Mouse (Mus musculus): Measurements from ENCODE around the gene Ccser1. TPM values are rescaled to one million over a fixed set of nuclear protein-coding genes. Genes with fewer than 3 reads are reported as not detected.

The Ccser1 gene
- polyA plus RNA-seq, 1 experiment from 2014 or later: 2.2 TPM

GRCm38 (mm10) chr6:61180756-61181191 lies 650 bp downstream of the Ccser1 start:
- Histone ChIP-seq H3K9ac (peak overlapping the region; percentile 82), H3K36me3 (no peaks in the 10 kb centered on the region), H3K4me2 (peak overlapping the region; percentile 100), H3K4me3 (peak overlapping the region; percentile 78), H3K27ac (ENCODE audit: poor library complexity, severe bottlenecking) (no peak overlapping the region), H3K9me3 (replicated peaks) (no peaks in the 10 kb centered on the region), H3K4me1 (replicated peaks) (no peaks in the 10 kb centered on the region), H3K27me3 (replicated peaks) (peaks cover 7% of the 10 kb centered on the region)
- peak; percentile 54; the same call in 1 of the 2 replicates for ATAC-seq (ENCODE audit: insufficient number of reproducible peaks, low FRiP score)
- WGBS: under 1% methylated on average over 38 of the region's 42 CpGs

GRCm38 (mm10) chr6:61189029-61189428 lies 8.9 kb downstream of the Ccser1 start:
- Histone ChIP-seq H3K9ac (no peak overlapping the region), H3K4me3 (no peak overlapping the region), H3K27me3 (replicated peaks) (no peaks in the 10 kb centered on the region), H3K4me2 (no peak overlapping the region), H3K4me1 (replicated peaks) (no peaks in the 10 kb centered on the region), H3K27ac (ENCODE audit: poor library complexity, severe bottlenecking) (no peak overlapping the region), H3K36me3 (no peaks in the 10 kb centered on the region), H3K9me3 (replicated peaks) (no peaks in the 10 kb centered on the region)
- no peak for ATAC-seq (ENCODE audit: insufficient number of reproducible peaks, low FRiP score)
- 44% methylated on average over 2 of the region's 2 CpGs for WGBS

GRCm38 (mm10) chr6:61191597-61192386 lies 11.7 kb downstream of the Ccser1 start:
- no peak for ATAC-seq (ENCODE audit: insufficient number of reproducible peaks, low FRiP score)
- Histone ChIP-seq H3K4me2 (no peak overlapping the region), H3K9ac (no peak overlapping the region), H3K4me3 (no peak overlapping the region), H3K4me1 (replicated peaks) (no peaks in the 10 kb centered on the region), H3K36me3 (no peaks in the 10 kb centered on the region), H3K9me3 (replicated peaks) (no peaks in the 10 kb centered on the region), H3K27ac (ENCODE audit: poor library complexity, severe bottlenecking) (no peak overlapping the region), H3K27me3 (replicated peaks) (no peaks in the 10 kb centered on the region)
- 53% methylated on average over 13 of the region's 13 CpGs for WGBS

- Histone ChIP-seq H3K4me1 (replicated peaks) (no peaks in the 10 kb centered on the region), H3K4me2 (no peak overlapping the region), H3K36me3 (no peaks in the 10 kb centered on the region), H3K27ac (ENCODE audit: poor library complexity, severe bottlenecking) (no peak overlapping the region), H3K27me3 (replicated peaks) (no peaks in the 10 kb centered on the region), H3K9ac (no peak overlapping the region), H3K4me3 (no peak overlapping the region), H3K9me3 (replicated peaks) (no peaks in the 10 kb centered on the region)
- ATAC-seq (ENCODE audit: insufficient number of reproducible peaks, low FRiP score): no peak
- 57% methylated on average over 1 of the region's 1 CpGs for WGBS
Observed at GRCm38 (mm10) chr6:61203344-61203743, 23.2 kb downstream of the Ccser1 start.

- no peaks in the 10 kb centered on the region for H3K27me3 ChIP-seq (replicated peaks)
- WGBS: 35% methylated on average over 1 of the region's 1 CpGs
- H3K36me3 ChIP-seq: no peaks in the 10 kb centered on the region
- no peak overlapping the region for H3K4me3 ChIP-seq
- no peak overlapping the region for H3K4me2 ChIP-seq
- no peaks in the 10 kb centered on the region for H3K4me1 ChIP-seq (replicated peaks)
- ATAC-seq (ENCODE audit: insufficient number of reproducible peaks, low FRiP score): no peak
- H3K9ac ChIP-seq: no peak overlapping the region
- H3K9me3 ChIP-seq (replicated peaks): no peaks in the 10 kb centered on the region
- H3K27ac ChIP-seq (ENCODE audit: poor library complexity, severe bottlenecking): no peak overlapping the region
Observed at GRCm38 (mm10) chr6:61206042-61206441, 25.9 kb downstream of the Ccser1 start.

GRCm38 (mm10) chr6:61206619-61207018 lies 26.5 kb downstream of the Ccser1 start:
- Histone ChIP-seq H3K9me3 (replicated peaks) (no peaks in the 10 kb centered on the region), H3K4me3 (no peak overlapping the region), H3K9ac (no peak overlapping the region), H3K4me2 (no peak overlapping the region), H3K4me1 (replicated peaks) (no peaks in the 10 kb centered on the region), H3K27ac (ENCODE audit: poor library complexity, severe bottlenecking) (no peak overlapping the region), H3K27me3 (replicated peaks) (no peaks in the 10 kb centered on the region), H3K36me3 (no peaks in the 10 kb centered on the region)
- no peak for ATAC-seq (ENCODE audit: insufficient number of reproducible peaks, low FRiP score)
- WGBS: 67% methylated on average over 2 of the region's 2 CpGs

- H3K36me3 ChIP-seq: no peaks in the 10 kb centered on the region
- ATAC-seq (ENCODE audit: insufficient number of reproducible peaks, low FRiP score): no peak
- H3K4me2 ChIP-seq: no peak overlapping the region
- H3K4me1 ChIP-seq (replicated peaks): no peaks in the 10 kb centered on the region
- no peaks in the 10 kb centered on the region for H3K27me3 ChIP-seq (replicated peaks)
- no peak overlapping the region for H3K27ac ChIP-seq (ENCODE audit: poor library complexity, severe bottlenecking)
- 76% methylated on average over 4 of the region's 4 CpGs for WGBS
- no peak overlapping the region for H3K4me3 ChIP-seq
- no peak overlapping the region for H3K9ac ChIP-seq
- H3K9me3 ChIP-seq (replicated peaks): no peaks in the 10 kb centered on the region
Observed at GRCm38 (mm10) chr6:61210061-61210737, 30.1 kb downstream of the Ccser1 start.

GRCm38 (mm10) chr6:61215705-61216104 lies 35.6 kb downstream of the Ccser1 start:
- WGBS: 48% methylated on average over 8 of the region's 8 CpGs
- Histone ChIP-seq H3K4me2 (no peak overlapping the region), H3K4me1 (replicated peaks) (no peaks in the 10 kb centered on the region), H3K4me3 (no peak overlapping the region), H3K36me3 (no peaks in the 10 kb centered on the region), H3K9ac (no peak overlapping the region), H3K27ac (ENCODE audit: poor library complexity, severe bottlenecking) (no peak overlapping the region), H3K9me3 (replicated peaks) (no peaks in the 10 kb centered on the region), H3K27me3 (replicated peaks) (no peaks in the 10 kb centered on the region)
- ATAC-seq (ENCODE audit: insufficient number of reproducible peaks, low FRiP score): no peak

- no peak overlapping the region for H3K27ac ChIP-seq (ENCODE audit: poor library complexity, severe bottlenecking)
- WGBS: 66% methylated on average over 1 of the region's 1 CpGs
- ATAC-seq (ENCODE audit: insufficient number of reproducible peaks, low FRiP score): no peak
Observed at GRCm38 (mm10) chr6:61216514-61216913, 36.4 kb downstream of the Ccser1 start.

GRCm38 (mm10) chr6:61217717-61218116 lies 37.6 kb downstream of the Ccser1 start:
- H3K27ac ChIP-seq (ENCODE audit: poor library complexity, severe bottlenecking): no peak overlapping the region
- 58% methylated on average over 2 of the region's 2 CpGs for WGBS
- H3K36me3 ChIP-seq: no peaks in the 10 kb centered on the region
- no peaks in the 10 kb centered on the region for H3K4me1 ChIP-seq (replicated peaks)
- no peak overlapping the region for H3K4me2 ChIP-seq
- H3K27me3 ChIP-seq (replicated peaks): no peaks in the 10 kb centered on the region
- no peak overlapping the region for H3K4me3 ChIP-seq
- no peak for ATAC-seq (ENCODE audit: insufficient number of reproducible peaks, low FRiP score)
- no peak overlapping the region; the same call in 1 of the 2 replicates for H3K9ac ChIP-seq
- H3K9me3 ChIP-seq (replicated peaks): no peaks in the 10 kb centered on the region

More at GRCm38 (mm10) chr6:61216514-61216913, 36.4 kb downstream of the Ccser1 start:
- no peaks in the 10 kb centered on the region for H3K4me1 ChIP-seq (replicated peaks)
- H3K4me2 ChIP-seq: no peak overlapping the region
- H3K9me3 ChIP-seq (replicated peaks): no peaks in the 10 kb centered on the region
- H3K36me3 ChIP-seq: no peaks in the 10 kb centered on the region
- no peak overlapping the region for H3K4me3 ChIP-seq
- no peaks in the 10 kb centered on the region for H3K27me3 ChIP-seq (replicated peaks)
- no peak overlapping the region for H3K9ac ChIP-seq

- Histone ChIP-seq H3K4me3 (no peak overlapping the region), H3K9ac (no peak overlapping the region), H3K9me3 (replicated peaks) (no peaks in the 10 kb centered on the region), H3K36me3 (no peaks in the 10 kb centered on the region), H3K4me1 (replicated peaks) (no peaks in the 10 kb centered on the region), H3K4me2 (no peak overlapping the region), H3K27me3 (replicated peaks) (no peaks in the 10 kb centered on the region), H3K27ac (ENCODE audit: poor library complexity, severe bottlenecking) (no peak overlapping the region)
- ATAC-seq (ENCODE audit: insufficient number of reproducible peaks, low FRiP score): no peak
- 77% methylated on average over 2 of the region's 2 CpGs for WGBS
Observed at GRCm38 (mm10) chr6:61223563-61223962, 43.4 kb downstream of the Ccser1 start.

All from heart, embryonic 12.5 days (tissue).